Mouse (Mus musculus): Measurements from ENCODE around the gene Gm10837.

Gene Gm10837

DNA sequence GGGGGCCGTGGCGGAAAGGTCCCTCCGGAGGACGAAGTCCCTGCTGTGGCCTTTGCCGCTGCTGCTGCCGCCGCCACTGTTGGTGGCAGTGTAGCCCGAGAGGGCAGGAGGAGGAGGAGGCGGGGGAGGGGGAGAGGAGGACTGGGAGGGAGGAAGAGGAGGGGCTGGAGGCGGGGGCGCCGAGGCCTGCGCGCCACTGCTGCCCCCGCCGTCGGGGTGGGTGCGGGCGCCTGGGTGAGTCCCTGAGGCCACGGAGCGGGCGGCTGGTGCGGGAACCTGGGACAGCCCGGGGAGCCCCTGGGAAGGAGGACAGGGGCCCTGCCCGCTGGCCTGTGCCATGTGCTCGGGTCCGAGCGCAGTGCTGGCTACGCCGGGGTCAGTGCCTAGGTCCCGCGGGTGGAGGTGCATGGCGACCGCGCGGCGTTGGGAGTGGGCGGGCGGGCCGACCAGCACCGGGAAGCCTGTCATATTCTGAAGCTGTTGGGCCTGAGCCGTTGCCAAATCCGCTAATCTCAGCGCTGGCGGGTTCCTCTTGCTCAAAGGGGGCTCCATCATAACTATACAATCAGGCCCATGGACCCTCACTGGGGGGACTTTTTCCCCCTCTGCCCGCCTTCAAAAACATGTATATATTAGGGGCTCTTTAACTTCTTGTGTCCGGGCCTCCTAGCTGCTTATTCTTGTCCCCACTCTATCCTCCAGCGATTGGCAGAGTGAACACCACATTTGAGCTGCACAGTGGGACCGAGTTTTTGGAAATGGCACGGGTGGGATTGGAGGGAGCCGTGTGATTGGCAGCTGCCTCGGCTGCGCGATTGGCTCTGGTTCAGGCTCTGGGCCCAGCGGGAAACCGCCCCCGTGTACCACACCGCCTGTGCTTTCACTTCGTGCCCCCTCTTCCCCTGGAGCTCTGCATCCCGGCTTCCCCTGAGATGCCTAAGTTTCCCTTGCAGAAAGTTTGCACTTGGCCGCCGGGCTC is 25.3 kb upstream of the Gm10837 start, which contains the start of gene Zic5:
TSS of gene Zic5 (minus strand) at position 915 of the 979 bp plus-strand sequence.
- peak; percentile 91 for DNase-seq

DNA sequence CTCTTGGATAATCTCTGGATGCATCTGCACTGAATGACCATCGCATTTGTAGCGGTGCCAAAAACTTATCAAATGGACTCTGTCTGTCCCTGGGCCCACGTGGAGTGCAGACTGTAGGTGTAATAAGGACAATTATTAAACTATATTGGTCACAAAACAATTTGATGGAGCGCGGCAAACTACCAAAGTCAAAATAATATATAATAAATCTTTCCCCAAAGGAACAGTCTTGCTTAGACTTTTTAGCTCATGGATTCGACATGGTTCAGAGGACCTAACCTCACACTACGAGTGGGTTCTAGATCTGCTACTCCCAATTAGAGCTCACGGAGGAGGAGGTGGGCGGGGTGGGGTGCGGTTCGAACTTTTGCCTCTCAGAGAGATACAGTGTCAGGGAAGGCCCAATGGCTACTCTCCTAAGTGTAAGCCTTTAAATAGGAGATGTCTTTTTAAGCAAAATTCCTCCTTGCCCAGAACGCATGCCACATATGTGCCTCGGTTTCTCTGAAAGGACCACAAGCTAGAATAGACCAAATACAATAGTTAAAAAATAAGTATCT is 24.4 kb upstream of the Gm10837 start:
- DNase-seq: peak; percentile 66

- peak; percentile 36 for DNase-seq
Observed at GRCm38 (mm10) chr14:122466756-122467362, 23.5 kb upstream of the Gm10837 start.

DNA sequence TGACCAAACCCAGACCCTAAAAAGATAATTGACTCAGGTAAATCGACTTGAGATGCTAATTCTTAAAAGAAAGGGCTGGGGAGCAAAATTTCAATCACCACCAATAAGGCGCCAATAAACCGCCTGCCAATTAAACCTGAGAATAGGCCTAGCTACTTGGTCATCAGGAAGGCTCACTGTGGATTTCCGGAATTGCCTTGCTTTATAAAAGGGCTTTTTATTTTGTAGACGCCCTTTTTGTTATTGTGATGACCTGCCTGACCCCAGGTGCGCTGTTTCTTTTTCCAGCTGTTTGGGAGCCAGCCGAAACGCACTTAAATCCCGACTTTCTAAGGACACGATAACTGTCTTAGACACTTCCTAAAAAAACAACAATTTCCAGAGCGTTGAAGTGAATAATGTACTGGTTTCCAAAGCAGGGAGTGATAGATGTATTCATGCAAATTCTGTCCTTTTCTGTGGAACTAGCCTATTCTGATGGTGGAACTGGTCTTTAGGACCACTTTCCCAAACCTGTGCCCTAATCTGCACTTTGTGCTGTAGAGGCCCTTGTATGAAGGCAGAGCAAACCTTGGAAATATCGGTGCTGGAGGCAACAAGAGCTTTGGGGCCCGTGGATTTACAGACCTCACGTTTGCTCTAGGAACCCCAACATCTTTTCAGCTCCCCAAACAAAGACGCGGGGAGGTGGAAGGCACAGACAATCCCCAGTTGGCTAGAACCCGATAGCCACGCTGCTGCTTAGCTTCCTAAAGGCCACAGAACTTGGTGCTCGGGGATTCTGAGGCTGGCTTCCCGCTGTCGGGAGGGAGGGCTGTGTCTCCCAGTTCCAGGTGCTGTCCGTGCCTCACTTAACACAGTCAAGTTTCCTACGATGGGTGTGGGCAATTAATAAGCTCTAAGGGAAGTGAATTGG is 22.2 kb upstream of the Gm10837 start:
- DNase-seq: peak; percentile 63

DNA sequence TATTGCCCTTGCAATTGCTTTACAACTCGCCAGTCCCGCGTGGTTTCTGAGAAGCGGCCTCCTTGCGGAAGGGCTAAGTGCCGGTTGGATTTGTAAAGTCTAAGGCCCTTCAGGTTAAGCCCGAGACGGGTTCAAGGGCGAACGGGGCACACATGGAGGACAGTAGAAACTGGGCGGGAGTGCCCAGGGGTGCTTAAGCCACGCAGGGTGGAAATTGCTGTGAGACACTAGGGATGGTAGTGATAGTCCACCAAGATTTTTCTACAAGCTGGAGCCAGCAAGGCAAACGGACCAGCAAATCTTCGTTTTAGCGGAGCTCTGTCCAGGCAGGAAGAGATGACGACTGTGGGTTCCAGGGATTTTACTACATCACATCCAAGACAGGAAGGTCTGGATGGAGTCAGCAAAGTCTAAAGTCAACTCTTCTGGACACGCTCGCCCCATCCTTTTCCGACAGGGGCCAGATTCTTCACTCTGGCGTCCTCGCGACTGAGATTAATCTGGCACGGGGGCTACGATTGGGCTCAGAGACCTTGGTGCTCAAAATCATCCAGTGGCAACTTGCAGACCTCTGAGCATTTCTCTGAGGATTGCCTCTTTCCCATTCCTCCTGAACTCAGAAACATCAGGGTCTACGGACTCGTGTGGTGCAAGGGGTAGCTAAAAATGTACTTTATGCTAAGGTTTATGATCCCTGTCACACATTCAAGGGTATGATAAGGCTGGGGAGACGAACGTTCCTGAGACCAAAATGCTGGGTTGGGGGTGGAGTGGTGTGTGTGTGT is 21.2 kb upstream of the Gm10837 start:
- peak; percentile 63 for DNase-seq

DNA sequence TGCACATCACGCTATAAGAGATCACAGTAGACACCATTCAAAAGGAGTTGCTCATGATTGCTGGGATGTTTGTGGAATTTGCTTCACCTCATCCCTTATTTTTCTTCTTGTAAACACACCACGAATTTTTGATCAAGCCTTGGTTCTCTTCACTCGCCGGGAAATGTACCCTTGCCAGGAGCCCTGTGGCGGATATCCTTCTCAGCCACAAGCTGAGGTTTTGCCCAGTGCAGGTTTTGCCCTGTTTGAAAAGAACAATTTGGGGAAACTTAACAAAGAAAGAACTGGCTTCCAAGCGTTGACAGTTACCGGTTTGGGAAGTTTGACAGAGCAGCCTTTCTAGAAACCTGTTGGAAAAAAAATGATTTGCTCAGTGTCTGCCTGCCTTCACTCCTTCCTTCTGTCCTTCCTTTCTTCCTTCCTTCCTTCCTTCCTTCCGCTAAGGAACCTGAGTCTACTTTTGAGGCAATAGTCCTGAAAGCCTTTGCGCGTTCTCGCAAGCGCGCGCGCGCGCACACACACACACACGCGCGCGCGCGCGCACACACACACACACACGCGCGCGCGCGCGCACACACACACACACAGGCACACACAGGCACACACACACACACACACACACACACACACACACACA is 18.8 kb upstream of the Gm10837 start:
- DNase-seq: peak; percentile 78

GRCm38 (mm10) chr14:122472161-122472560 is 18.2 kb upstream of the Gm10837 start:
- DNase-seq: peak; percentile 62

- DNase-seq: peak; percentile 73
Observed at GRCm38 (mm10) chr14:122472647-122473046, 17.7 kb upstream of the Gm10837 start.

DNA sequence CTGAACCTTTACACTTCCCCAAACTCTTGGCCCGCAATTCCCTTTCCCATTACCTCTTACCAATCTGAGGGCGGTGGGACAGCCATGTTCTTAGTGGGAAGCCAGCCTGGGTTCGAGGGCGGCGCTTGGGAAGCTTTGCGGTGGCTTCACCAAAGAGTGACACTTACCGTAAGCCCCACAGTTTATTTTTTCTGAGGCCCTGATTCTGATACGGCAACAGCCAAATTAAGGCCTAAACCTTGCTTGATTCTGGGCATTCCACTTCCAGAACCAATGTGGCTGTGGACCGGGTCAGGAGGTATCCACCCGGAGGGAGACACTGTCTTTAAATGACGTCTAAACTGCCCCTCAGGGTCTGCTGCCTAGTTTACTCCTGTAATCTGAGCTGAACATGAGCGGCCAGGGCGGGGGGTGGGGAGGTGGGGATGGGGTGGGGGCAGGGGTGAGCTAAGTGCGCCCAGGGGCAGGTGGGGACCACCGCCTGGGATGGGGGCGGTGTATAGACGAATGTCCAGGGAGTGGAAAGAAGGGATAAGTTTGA is 17.1 kb upstream of the Gm10837 start:
- DNase-seq: no peak

DNA sequence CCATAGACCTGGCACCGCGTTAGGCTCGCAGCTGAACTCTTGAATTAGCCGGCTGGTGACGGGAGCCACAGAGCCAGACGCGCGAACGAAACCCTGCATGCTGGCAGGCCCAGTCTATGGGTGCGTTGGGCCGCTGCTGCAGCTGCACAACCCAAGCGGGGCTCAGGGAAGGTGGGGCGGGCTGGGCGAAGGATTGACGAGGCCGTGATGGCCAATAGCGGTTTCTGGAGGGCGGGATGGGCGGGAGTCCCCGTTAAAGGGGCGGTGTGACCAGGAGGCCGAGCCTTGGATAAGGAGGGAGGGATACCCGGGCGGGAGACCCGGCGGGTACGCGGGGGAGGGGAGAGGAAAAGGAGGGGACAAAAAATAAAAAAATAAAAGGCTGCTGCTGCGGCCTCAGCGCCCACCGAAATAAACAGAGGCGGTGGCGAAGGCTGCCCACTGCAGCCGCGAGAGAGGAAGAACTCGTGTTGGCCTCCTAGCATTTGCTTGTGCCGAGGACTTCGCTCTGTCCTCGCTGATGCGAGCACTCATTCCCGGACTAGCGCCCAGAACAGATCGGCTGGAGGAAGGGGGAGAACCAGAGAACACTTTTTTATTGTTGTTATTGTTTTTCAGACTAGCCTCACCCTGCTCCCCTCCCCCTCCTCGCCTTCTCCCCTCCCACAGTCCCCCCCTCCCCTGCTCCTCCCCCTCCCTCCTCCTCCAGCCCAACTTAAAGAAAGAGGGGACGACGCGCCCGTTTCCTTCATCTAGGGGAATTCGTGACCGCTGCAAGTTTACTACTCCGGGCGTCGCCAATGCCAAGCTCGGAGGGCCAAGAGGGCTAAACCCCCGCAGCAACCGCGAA is 16.1 kb upstream of the Gm10837 start:
- DNase-seq: peak; percentile 87

GRCm38 (mm10) chr14:122474891-122475556 is 15.4 kb upstream of the Gm10837 start, which contains the start of gene Zic2:
Zic2 (plus strand) TSS chr14:122475435.
- DNase-seq: peak; percentile 96

DNA sequence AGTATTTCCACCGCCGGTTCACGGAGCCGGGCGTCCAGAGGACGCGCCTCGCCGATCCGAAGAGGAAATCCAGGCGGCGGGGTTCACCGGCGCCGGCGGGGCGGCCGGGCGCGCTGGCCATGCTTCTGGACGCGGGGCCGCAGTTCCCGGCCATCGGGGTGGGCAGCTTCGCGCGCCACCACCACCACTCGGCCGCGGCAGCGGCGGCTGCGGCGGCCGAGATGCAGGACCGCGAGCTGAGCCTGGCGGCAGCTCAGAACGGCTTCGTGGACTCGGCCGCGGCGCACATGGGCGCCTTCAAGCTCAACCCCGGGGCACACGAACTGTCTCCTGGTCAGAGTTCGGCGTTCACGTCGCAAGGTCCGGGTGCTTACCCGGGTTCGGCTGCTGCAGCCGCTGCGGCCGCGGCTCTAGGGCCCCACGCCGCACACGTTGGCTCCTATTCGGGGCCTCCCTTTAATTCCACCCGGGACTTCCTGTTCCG is 14.8 kb upstream of the Gm10837 start:
- DNase-seq: peak; percentile 45

DNA sequence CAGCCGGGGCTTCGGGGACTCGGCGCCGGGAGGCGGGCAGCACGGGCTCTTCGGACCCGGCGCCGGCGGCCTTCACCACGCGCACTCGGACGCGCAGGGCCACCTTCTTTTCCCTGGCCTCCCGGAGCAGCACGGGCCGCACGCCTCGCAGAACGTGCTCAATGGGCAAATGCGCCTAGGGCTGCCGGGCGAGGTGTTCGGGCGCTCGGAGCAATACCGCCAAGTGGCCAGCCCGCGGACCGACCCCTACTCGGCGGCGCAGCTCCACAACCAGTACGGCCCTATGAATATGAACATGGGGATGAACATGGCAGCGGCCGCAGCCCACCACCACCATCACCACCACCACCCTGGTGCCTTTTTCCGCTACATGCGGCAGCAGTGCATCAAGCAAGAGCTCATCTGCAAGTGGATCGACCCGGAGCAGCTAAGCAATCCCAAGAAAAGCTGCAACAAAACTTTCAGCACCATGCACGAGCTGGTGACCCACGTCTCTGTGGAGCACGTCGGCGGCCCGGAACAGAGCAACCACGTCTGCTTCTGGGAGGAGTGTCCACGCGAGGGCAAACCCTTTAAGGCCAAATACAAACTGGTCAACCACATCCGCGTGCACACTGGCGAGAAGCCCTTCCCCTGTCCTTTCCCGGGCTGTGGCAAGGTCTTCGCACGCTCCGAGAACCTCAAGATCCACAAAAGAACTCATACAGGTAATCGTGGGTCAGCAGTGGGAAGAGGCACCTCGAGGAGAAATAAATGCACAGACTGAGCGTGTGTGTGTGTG is 14.2 kb upstream of the Gm10837 start:
- peak; percentile 54 for DNase-seq

DNA sequence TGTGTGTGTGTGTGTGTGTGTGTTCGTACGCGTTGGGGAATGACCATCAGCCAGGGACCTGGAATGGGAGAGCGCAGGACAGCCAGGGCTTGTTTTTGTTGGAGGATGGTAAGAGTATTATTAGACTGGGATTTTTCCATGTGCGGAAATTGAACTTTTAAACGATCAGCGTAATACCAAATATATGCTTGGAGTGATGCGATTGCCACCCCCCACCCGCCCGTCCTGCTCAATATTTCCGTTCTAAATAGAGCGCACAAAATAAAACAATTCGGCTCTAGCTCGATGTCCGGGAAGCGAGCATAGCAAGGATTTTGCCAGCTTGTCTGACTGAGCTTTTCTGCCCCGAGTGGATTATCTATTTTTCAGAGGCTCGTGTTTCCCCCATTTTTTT is 13.6 kb upstream of the Gm10837 start:
- no peak for DNase-seq

GRCm38 (mm10) chr14:122477261-122477671 is 13.1 kb upstream of the Gm10837 start:
- no peak for DNase-seq

DNA sequence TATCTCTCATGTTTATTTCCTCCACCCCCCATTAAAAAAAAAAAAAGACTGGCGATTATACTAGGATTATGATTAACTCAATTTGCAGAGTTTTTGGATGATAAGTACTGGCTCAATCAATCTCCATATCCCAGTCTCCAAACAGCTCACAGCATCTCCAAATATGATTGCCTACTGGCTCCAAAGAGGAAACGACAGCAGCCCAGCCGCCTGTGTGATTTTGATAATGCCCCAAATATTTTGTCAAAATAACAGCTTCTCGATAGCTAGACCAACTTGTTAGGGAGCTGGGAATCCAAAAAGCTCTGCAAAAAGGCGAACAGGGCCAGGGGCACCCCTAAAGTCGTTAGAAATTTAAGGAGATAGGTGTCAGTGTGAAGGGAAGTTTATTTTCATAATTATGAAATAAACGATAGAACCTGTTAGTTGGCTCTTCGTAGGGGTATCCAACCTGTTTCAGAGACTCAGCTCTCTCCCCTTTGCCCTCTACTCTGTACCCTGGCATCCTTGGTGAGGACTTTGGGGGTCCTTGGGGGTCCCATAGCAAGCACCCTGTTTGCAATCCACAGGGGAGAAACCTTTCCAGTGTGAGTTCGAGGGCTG is 12.3 kb upstream of the Gm10837 start:
- DNase-seq: peak; percentile 53

DNA sequence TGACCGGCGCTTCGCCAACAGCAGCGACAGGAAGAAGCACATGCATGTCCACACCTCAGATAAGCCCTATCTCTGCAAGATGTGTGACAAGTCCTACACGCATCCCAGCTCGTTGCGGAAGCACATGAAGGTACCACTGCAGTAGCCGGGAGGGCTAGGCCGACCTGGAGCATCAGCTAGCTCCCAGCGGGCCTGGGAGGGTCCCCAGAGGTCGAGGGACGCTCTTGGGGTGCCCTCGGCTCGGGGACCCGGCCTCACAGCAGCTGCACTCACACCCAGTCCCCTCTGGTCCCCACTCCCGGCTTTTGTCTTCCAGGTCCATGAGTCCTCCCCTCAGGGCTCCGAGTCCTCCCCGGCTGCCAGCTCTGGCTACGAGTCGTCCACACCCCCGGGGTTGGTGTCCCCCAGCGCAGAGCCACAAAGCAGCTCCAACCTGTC is 11.8 kb upstream of the Gm10837 start:
- DNase-seq: peak; percentile 63

Data from cerebellum, adult 9-10 months (tissue).